Mouse (Mus musculus) midbrain, embryonic 10.5 days (tissue): ENCODE data around the gene Ndrg3. TPM values are rescaled to one million over a fixed set of nuclear protein-coding genes. Genes with fewer than 3 reads are reported as not detected.

Experiments used
- DNase-seq: peaks from one replicate; pipeline ENCODE4 v3.0.0-alpha.2; 2017; ENCODE audit warnings: low spot score
- H3K27ac ChIP-seq: fragments of 300-500 bp; sonication (generic); replicated peaks from 2 replicates; pipeline ENCODE4 v1.5.1; 2016; ENCODE audit warnings: mild to moderate bottlenecking
- H3K27me3 ChIP-seq: fragments of 300-500 bp; sonication (generic); 2 replicates; pipeline ENCODE4 v1.6.1; 2016; ENCODE audit warnings: low read depth, mild to moderate bottlenecking; ENCODE audit not compliant: poor library complexity, severe bottlenecking
- H3K36me3 ChIP-seq: fragments of 300-500 bp; sonication (generic); 2 replicates; pipeline ENCODE4 v1.6.1; 2016; ENCODE audit warnings: mild to moderate bottlenecking, moderate library complexity
- H3K4me1 ChIP-seq: fragments of 300-500 bp; sonication (generic); 2 replicates; pipeline ENCODE4 v1.6.1; 2016
- H3K4me3 ChIP-seq: fragments of 300-500 bp; sonication (generic); 2 replicates; pipeline ENCODE4 v1.5.1; 2016; ENCODE audit warnings: mild to moderate bottlenecking, moderate library complexity
- H3K9me3 ChIP-seq: fragments of 300-500 bp; sonication (generic); replicated peaks from 2 replicates; pipeline ENCODE4 v1.6.1; 2016; ENCODE audit warnings: mild to moderate bottlenecking
- WGBS: fragments of 180-500 bp; shearing (Covaris S2); methylation state at CpG from one replicate; pipeline ENCODE4 v1.1.7; 2016; 5-methylcytosine and 5-hydroxymethylcytosine counted together
- polyA plus RNA-seq: library from polyadenylated mRNA; unstranded; fragments of >200 nt; fragmentation: Nextera tagmentation; extraction: Ambion mirVana; gene quantifications from 2 replicates; pipeline ENCODE4 v1.2.1, GENCODE M21; 2016

Gene Ndrg3
- polyA plus RNA-seq: 43.5 and 46.0 TPM in 2 replicates

DNA sequence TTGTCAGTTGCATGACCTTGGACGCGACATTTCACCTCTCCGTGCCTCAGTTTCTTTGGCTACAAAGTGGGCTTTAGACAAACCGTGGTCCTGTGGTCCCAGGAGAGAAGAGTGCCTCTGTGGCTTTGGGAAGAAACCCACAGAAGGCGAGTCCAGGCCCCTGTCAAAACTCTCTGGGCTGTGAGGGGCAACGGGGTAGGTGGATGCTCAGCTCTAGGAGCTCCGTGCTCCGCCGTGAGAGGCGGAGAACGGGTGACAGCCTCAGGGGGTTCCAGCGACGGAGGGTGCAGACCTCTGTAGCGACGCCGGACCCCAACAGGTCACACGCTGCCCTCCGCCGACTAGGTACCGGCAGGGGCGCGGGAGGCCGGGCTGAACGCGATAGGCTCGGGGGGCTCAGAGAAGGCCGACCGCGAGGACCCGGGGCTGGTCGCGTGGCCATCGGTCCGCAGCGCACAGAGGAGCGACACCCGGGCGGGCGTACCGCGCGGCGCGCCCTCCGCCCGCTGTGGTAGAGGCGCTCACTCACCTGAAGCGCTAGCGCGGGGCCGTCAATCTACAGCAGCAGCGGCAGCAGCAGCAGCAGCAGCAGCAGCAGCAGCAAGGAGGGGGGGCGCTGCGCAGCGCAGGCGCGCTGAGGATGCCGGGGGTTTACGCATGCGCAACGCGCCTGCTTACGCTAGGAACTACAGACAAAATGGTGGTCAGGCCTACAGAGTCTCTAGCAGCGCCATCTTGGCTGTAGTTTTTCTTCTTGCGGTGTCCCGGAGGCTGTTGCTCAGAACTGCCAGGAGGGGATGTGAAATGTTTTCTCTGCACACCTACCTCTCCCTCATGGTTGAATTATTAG lies at the start of gene Ndrg3:
TSS of gene Ndrg3 (minus strand) at position 587 of the 850 bp plus-strand sequence.
- Histone ChIP-seq H3K27me3 (no peaks in the 10 kb centered on the region), H3K4me1 (peaks cover 18% of the 10 kb centered on the region), H3K27ac (peak within 1 kb of the TSS; percentile 85), H3K9me3 (no peaks in the 10 kb centered on the region), H3K36me3 (peaks cover 36% of the 10 kb centered on the region), H3K4me3 (peak within 1 kb of the TSS; percentile 93)
- peak; percentile 96 for DNase-seq
- WGBS: under 1% methylated on average over 66 of the region's 66 CpGs

DNA sequence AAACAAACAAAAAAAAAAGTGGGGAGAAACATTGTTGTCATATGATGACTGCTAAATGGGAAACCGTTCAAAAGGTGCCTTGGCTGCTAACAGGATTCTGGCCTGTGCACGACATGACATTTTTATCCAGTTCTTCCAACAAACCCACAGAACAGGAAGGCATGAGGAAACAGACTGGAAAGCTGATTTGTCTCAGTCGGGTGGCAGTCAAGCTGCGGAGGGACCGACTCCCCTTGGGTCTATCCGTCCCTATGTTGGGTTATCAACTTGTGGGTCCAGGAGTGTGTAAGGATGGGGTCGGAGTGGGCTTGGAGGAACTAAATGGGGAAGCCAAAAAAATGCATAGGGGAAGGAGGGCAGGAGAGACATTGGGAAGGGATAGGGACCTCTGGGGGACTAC lies 49.6 kb upstream of the Ndrg3 start:
- Histone ChIP-seq H3K4me3 (no peak overlapping the region), H3K4me1 (no peaks in the 10 kb centered on the region), H3K27me3 (no peaks in the 10 kb centered on the region), H3K9me3 (peaks cover 4% of the 10 kb centered on the region; the same call in 1 of the 2 replicates), H3K36me3 (peaks cover 94% of the 10 kb centered on the region), H3K27ac (no peak overlapping the region)
- 92% methylated on average over 7 of the region's 7 CpGs for WGBS
- no peak for DNase-seq

DNA sequence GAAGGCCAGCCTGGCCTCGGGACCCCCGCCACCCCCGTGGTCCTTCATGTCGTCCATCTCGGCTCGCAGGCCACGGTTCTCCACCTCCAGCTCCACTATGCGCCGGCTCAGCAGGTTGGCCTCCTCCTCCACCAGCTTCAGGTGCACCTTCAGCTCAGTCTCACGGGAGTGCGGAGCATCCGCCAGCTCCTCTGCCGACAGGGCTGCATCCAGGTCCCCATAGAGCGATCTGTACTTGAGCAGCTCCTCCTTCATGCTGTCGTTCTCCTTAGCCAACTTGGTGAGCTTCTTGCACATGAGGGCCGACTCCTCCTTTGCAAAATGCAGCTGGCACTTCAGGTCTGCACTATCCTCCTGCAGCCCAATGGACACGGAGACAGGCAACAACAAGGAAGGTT lies 48.8 kb upstream of the Ndrg3 start:
- 84% methylated on average over 17 of the region's 17 CpGs for WGBS
- H3K27me3 ChIP-seq: no peaks in the 10 kb centered on the region
- H3K4me1 ChIP-seq: no peaks in the 10 kb centered on the region
- H3K4me3 ChIP-seq: no peak overlapping the region
- H3K36me3 ChIP-seq: peaks cover 94% of the 10 kb centered on the region
- H3K9me3 ChIP-seq: peaks cover 4% of the 10 kb centered on the region; the same call in 1 of the 2 replicates
- DNase-seq: no peak
- H3K27ac ChIP-seq: no peak overlapping the region

DNA sequence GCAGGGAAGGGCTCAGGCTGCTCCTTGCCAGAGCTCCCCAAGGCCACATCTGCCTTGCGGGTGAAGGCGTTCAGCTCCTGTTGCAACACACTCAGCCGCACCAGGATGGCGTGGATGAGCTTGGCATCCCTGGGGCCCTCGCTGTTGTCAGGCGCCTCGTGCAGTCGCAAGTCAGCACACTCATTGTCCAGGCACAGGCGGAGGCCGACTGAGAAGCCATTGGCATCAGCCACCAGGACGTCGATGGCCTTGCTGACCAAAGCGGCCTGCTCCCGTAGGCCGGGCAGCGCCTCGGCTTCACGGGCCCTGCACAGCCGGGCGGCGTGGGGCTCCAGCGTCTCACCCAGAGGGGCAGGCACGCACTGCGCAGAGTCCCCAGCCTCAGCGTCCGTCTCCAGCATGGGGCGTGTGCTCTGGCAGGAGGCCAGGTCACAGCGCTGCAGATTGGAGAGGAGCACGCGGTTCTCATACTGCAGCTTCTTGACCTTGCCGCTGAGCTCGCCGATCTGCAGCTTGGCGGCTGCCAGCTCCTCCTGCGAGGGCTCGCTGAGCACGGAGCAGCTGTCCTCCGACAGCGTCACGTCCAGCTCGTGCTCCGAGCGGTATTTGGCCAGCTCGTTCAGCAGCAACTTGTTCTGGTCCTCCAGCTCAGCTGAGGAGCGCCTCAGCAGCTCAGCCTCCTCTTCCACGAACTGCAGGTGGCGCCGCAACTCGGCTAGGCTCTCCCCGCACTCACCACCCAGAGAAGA lies 48.2 kb upstream of the Ndrg3 start:
- Histone ChIP-seq H3K27me3 (no peaks in the 10 kb centered on the region), H3K9me3 (peaks cover 4% of the 10 kb centered on the region; the same call in 1 of the 2 replicates), H3K36me3 (peaks cover 94% of the 10 kb centered on the region), H3K27ac (no peak overlapping the region), H3K4me3 (no peak overlapping the region), H3K4me1 (no peaks in the 10 kb centered on the region)
- 91% methylated on average over 46 of the region's 50 CpGs for WGBS
- no peak for DNase-seq

DNA sequence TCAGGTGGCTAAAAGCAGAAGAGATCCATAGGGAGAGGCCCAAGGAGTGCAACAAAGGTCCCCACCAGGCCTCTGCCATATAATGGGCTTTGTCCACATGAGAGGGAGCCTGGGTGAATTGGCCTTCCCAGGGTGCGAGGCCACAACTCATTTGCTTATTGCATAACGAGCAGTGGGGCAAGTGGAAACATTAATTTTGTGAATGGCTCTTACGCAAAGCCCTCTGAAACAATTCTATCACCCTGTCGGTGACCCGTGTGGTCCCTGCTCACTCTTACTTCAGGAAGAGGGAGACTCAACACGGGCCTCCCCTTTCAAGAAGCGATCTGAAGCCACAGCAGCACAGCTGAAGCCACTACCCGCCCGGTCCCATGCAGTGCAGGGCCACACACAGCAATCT lies 45.4 kb upstream of the Ndrg3 start:
- no peaks in the 10 kb centered on the region for H3K4me1 ChIP-seq
- no peak overlapping the region for H3K4me3 ChIP-seq
- 89% methylated on average over 9 of the region's 9 CpGs for WGBS
- no peak for DNase-seq
- H3K27ac ChIP-seq: no peak overlapping the region
- H3K27me3 ChIP-seq: no peaks in the 10 kb centered on the region
- no peaks in the 10 kb centered on the region for H3K9me3 ChIP-seq
- peaks cover 96% of the 10 kb centered on the region for H3K36me3 ChIP-seq

DNA sequence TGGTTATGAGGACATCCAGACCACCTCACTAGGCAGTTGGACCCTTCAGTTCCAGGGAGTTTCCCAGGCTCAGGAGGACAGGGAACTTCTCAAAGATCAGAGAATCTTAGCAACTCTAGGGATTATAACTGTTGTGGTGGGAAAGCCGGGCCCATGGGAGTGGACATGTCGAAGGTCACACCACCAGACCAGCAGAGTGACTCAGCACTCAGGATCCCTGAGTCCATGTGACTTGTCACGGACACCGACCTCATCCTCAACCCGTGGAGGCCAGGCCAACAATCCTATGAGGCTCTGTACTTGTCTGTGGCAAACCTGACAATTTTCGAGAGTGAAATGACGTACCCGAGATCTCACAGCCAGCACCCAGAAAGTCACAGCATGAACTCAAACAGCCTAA lies 44.5 kb upstream of the Ndrg3 start:
- H3K36me3 ChIP-seq: peaks cover 95% of the 10 kb centered on the region
- DNase-seq: no peak
- 92% methylated on average over 8 of the region's 8 CpGs for WGBS

DNA sequence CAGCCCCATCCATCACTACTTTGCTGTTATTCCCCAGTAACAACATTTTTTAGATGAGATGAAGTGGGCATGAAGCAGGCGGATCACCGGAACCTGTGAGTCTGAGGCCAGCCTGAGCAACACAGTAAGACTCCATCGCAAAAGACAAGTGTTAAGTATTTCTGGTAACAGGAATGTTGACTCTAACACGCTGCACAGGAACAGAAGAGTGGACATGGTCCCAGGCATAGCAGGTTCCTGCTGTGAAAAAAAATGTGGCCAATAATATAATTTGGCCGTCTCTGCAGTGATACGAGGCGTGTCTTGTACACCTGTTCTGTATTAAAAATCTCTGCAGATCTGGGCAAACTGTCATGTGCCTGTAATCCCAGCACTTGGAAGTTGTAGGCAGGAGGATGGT lies 43.5 kb upstream of the Ndrg3 start:
- Histone ChIP-seq H3K27me3 (no peaks in the 10 kb centered on the region), H3K4me1 (no peaks in the 10 kb centered on the region), H3K9me3 (no peaks in the 10 kb centered on the region), H3K36me3 (peaks cover 95% of the 10 kb centered on the region), H3K27ac (no peak overlapping the region), H3K4me3 (no peak overlapping the region)
- no peak for DNase-seq
- 94% methylated on average over 7 of the region's 7 CpGs for WGBS

More for the DNA sequence above, 44.5 kb upstream of the Ndrg3 start:
- H3K9me3 ChIP-seq: no peaks in the 10 kb centered on the region
- H3K27me3 ChIP-seq: no peaks in the 10 kb centered on the region
- H3K27ac ChIP-seq: no peak overlapping the region
- H3K4me1 ChIP-seq: no peaks in the 10 kb centered on the region
- no peak overlapping the region for H3K4me3 ChIP-seq

DNA sequence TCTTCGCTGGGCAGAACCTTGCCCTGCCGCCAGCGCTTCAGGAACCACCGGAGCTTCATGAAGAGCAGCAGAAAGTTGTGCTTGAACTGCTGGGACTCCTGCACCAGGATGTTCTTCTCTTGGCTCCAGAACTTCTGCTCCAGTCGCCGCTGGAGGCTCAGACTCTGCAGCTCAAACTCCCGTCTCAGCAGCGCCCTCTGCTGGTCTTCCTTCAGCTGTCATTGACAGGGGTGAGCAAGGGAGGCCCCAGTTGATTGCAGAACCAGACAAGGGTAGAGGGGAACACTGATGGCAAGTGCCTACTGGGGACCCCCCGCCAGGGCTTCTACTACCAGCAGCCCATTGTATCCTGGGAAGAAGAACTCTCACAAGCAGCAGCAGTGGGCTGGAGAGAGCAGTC lies 38.9 kb upstream of the Ndrg3 start:
- Histone ChIP-seq H3K27ac (no peak overlapping the region), H3K9me3 (no peaks in the 10 kb centered on the region; the same call in 1 of the 2 replicates), H3K4me3 (no peak overlapping the region), H3K36me3 (peaks cover 95% of the 10 kb centered on the region), H3K4me1 (no peaks in the 10 kb centered on the region), H3K27me3 (no peaks in the 10 kb centered on the region)
- 44% methylated on average over 9 of the region's 9 CpGs for WGBS
- peak; percentile 83 for DNase-seq

DNA sequence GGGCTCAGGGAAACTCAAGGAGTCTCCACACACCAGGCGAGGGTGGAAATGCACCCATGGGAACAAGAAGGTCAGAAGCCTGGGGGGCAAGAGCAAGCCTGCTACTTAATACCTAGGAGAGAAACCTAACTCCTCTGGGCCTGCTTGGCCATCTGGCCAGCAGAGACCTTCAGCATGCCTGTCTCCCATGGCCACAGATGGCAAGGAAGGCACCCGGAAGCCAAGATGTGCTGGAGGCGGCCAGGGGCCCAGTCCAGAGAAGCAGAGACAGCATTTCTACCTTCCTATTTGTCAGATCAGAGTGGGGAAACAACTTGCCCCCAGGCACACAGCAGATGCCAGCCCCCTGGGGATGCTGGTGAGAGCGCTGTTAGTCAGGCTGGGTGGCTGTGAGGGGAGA lies 36.4 kb upstream of the Ndrg3 start:
- H3K36me3 ChIP-seq: peaks cover 98% of the 10 kb centered on the region
- WGBS: 94% methylated on average over 4 of the region's 4 CpGs
- no peak for DNase-seq
- H3K27me3 ChIP-seq: no peaks in the 10 kb centered on the region
- no peak overlapping the region for H3K4me3 ChIP-seq
- H3K4me1 ChIP-seq: no peaks in the 10 kb centered on the region
- peaks cover 9% of the 10 kb centered on the region for H3K9me3 ChIP-seq
- H3K27ac ChIP-seq: no peak overlapping the region

DNA sequence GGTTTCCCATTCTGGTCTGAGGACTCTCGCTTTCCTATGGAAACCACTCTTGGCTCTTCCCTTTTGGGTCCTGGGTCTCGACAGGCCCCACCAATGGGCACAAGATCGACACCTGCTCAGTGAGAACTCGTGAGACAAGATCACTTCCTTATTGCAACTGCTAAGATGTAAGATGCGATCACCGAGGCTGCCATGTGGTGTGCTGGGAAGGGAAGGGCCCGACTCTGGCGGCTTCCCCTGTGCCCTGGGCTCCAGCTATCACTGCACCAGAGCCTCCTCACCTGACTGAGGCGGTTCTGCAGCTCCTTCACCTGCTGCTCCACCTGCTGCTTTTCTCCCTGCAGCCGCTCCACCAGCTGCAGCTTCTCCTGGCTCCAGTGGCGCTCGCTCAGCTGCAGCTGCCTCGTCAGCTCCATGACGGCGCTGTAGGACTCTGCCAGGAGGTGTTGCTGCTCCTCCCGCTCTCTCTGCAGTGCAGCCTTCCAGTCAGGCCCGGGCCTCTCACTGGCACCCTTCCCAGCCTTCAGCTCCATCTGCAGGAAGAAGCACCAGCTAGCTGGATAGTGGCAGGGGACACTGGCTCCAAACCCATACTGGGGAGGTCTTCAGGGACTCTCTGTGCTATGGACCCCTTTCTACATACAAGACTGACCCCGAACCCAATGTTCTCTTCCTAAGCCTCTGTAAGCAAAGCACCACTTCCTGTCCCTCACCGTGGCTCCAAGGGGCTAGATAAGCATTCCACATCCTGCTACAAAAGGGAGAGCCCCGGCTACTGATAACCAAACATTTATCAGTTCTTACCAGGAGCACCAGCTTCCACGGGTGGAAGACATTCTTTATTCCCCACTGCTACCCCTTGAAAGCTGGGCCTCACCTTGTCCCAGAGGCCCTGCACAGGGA lies 35.5 kb upstream of the Ndrg3 start:
- Histone ChIP-seq H3K4me1 (no peaks in the 10 kb centered on the region), H3K27me3 (no peaks in the 10 kb centered on the region), H3K4me3 (no peak overlapping the region), H3K27ac (no peak overlapping the region; the same call in 1 of the 2 replicates), H3K36me3 (peaks cover 98% of the 10 kb centered on the region), H3K9me3 (peaks cover 9% of the 10 kb centered on the region)
- 93% methylated on average over 21 of the region's 21 CpGs for WGBS
- DNase-seq: no peak

DNA sequence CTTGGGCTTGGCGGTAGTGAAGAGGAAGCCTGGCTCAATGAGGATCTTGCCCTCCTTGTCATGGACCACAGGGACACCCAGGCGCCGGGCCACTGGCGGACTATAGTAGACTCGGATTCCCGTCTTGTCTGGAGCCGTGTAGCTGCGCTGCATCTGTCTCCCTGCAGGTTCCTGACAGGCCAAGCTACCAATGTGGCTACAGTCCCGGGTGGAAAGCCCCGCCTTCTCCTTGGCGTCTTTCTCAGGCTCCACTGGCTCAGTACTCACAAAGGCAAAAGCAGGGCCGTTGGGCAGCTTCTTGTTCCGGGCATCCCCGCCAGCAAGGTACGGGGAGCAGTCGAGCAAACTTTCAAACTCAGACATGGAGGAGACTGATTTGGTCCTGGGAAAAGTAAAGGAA lies 29.3 kb upstream of the Ndrg3 start:
- no peak for DNase-seq
- no peaks in the 10 kb centered on the region for H3K4me1 ChIP-seq
- H3K36me3 ChIP-seq: peaks cover 100% of the 10 kb centered on the region
- no peaks in the 10 kb centered on the region for H3K27me3 ChIP-seq
- peaks cover 9% of the 10 kb centered on the region for H3K9me3 ChIP-seq
- 92% methylated on average over 16 of the region's 16 CpGs for WGBS
- H3K27ac ChIP-seq: no peak overlapping the region
- H3K4me3 ChIP-seq: no peak overlapping the region

DNA sequence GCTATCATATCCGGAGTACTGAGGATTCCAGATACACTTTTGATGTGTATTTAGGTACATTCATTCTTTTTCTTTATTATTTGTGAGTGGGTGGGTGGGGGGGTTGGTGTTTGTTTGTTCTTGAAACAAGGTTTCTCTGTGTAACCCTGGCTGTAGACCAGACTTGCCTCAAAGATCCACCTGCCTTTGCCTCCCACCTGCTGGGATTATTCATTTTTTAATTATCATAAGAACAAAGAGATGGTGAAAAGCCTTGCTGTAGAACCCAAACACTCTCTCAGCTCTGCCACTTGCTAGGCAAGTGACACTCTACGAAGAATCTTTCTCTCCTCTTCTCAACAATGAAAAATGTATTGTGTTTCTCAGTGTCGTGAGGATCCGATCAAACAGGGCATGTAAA lies 27.4 kb upstream of the Ndrg3 start:
- Histone ChIP-seq H3K27me3 (no peaks in the 10 kb centered on the region), H3K4me3 (no peak overlapping the region), H3K9me3 (no peaks in the 10 kb centered on the region), H3K27ac (no peak overlapping the region), H3K4me1 (no peaks in the 10 kb centered on the region), H3K36me3 (peaks cover 100% of the 10 kb centered on the region)
- no peak for DNase-seq
- 93% methylated on average over 4 of the region's 4 CpGs for WGBS
